Mouse (Mus musculus) thymus, postnatal 25 days (tissue): ENCODE data around the gene Dnah8.

Experiments
- DNase-seq: peaks from one replicate; pipeline ENCODE4 v3.0.0; 2022

Gene Dnah8

DNA sequence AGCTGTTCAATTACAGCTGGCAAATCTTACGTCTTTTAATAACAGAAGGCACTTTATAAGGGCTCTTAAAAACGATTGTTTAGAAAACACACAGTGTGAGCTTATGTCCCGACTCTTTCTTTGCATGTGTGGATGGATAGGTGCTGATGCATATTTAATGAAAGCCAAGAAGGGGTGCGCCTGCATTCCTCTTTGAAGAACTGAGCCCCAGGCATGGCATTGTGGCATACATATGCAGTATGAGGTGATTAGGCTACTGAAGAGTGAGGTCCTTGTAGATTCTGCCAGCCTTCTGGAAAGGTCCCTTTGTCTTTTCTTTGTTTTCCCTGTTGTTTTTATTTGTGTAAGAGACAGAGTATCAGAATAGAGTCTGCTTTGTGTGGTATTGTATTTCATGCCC, 48.4 kb downstream of the Dnah8 start:
- DNase-seq, result no peak

DNA sequence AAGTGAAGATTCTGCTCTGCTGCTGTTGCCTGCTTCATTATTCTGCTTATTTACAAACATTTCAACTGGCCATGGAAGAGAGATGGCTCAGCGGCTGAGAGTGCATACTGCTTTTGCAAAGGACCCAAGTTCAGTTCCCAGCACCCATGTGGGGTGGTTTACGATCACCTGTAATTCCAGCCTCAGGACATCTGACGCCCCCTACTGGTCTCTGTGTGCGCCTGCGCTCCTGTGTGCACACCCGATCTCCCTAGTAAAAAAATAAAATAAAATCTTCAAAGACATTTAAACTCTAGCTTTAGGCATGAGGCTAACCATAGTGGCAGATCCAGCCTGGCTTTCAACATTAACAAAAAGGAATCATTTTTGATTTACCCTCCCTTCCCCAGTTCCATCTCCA, 48.9 kb downstream of the Dnah8 start:
- no peak for DNase-seq

DNA sequence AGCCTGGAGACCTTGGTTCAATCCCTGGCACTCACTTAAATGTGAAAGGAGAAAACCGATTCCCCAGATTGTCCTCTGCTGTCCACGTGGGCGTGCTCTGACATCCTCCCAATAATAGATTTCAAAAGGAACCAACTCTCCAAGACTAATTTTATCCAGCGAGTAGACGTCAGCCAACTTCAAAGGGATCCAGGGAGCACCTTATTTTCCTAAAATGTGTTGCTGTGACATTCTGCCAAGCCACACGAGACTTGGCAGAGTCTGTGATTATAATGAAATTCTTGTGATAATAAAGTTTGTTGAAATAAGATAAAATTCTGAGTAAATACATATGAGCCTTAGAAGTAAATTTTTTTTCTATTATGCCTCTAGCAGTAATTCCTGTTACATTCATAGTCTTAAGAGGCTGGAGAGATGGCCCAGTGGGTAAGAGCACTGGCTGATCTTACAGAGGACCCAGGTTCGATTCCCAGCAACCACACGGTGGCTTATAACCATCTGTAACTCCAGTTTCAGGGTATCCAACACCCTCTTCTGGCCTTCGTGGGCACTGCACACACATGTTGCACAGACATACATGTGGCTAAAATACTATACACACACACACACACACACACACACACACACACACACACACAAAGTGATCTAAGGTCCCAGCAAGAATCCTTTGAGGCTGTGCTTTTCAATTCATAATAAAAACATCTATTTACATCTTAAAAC, 51.0 kb downstream of the Dnah8 start:
- DNase-seq, result no peak

DNA sequence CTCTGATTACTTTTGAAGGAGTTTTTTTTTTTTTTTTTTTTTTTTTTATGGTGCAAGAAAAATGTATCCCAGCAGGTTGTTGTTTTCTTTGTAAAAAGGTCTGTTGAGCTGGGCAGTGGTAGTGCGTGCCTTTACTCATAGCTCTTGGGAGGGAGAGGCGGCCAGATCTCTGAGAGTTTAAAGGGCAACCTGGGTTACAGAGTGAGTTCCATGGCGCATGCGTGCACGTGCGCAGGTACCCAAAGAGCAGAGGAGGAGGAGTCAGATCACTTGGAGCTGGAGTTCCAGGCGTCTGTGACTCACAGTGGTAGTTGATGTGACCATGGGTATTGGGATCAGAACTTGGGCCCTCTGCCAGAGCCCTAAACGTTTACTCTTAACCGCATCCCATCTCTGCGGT, 54.4 kb downstream of the Dnah8 start:
- no peak for DNase-seq

DNA sequence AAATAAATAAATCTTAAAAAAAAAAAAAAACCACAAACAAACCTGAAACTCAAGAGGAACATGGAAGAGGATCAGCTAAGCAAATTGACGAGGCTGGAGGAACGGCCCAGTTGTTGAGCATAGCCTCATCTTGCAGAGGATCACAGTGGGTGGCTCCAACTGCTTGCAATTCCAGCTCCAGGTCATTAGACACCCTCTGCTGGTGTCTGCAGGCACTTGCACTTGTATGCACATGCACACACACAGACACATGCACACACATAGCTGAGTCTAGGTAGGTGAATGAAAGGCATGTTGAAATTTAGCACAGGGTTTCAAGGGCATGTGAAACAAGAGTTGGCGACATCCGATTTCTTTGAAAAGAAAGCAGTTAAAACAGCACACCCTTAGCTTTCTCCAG, 55.5 kb downstream of the Dnah8 start:
- no peak for DNase-seq

DNA sequence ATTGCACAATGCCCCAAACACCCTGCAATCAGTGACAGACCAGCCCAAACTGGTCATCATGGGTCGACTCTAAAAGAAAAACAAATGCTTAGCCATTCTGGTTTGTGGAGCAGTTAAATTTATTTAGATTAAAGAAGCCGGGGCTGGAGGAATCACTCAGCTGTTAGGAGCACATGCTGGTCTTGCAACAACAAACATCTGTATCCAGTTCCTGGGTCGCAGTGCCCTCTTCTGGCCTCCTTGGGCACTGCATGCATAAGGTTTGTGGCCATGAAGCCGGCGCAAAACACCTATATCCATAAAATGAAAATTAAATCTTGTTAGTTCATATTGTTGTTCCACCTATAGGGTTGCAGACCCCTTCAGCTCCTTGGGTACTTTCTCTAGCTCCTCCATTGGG, 57.5 kb downstream of the Dnah8 start:
- DNase-seq, result peak; percentile 76

DNA sequence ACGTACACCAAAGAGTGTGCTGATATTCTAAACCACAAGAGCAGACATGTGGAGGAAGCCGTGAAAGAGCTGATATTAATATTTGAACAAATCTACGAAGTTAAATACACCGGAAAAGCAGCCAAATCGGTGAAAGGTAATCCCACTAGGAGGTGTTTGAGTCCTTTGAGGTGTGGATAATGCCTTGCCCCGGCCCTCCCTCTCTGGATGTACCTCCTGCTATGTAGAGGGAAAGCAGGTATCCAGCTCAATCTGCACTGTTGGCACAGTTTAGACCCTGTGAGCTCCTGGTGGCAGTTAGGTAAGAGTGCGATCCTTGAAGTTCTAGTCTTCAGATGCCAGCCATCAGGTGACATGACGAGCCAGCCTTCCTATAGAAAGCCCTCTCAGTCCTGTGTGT, 66.0 kb downstream of the Dnah8 start:
- no peak for DNase-seq

DNA sequence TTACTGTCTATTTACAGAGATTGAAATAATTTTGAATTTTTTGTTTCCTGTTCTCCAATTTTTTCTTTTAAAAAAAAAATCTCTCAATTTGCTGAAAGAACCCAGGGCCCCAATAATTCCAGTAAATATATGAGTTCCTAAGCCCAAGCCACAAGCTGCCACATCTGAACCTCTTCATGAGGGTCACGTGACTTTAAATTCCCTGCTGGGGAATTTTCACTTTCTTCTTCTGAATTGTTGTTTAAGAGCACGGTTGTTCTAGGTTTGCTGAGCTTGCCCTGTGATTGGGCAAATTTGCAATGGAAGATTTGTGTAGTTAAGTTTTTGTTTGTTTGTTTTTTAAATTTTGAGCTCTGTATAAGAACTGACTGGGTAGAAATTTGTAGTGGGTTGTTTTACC, 67.3 kb downstream of the Dnah8 start:
- DNase-seq, result no peak

DNA sequence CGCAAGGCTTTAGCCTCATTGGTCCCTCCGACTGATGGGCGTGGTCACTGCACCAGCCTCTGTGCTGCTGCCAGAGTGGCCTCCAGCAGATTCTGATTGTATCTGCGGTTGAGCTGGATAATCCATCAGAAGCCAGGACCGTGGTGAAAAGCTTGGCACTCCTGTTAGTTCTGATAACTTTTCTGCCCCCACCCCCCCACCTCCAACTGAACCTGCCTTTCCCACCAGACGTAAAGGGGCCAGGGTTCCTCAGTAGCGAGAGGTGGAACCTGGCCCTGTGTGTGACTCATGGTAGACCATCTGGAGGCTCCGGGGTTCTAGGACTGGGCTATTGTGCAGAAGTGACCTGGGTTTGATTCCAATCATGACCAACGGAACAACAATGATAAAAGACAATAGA, 70.1 kb downstream of the Dnah8 start:
- DNase-seq, result no peak

DNA sequence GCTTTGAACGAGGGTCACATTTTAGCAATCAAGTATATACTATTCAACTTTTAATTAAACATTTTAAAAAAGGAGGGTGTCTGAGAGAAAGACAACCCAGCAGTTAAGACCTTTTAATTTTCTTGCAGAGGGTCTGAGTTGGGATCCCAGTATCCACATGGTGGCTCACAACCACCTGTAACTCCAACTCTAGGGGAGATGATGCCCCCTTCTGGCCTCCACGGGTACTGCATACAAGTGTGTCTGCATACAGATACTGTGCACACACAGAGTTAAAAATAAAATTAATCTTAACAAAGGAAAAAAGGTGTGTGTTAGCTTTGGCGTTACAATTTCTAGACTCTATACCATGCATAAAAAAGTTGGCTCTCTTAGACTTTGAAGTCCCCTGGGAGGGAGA, 90.6 kb downstream of the Dnah8 start:
- DNase-seq, result peak; percentile 35

DNA sequence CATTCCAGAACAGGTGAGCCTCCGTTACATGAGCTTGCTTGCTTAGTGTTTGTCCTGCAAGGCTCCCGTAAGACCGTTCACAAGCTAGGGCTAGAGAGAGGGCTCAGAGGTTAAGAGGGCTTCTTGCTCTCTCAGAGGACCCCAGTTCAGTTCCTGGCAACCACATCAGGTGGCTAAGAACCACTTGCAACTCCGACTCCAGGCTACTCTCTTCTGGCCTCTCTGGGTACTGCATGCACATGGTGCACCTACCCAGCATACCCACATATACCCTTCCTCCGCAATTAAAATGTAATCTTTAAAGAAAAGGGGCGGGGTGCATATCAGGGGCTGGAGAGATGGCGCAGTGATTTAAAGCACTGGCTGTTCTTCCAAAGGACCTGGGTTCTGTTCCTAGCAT, 94.0 kb downstream of the Dnah8 start:
- no peak for DNase-seq

DNA sequence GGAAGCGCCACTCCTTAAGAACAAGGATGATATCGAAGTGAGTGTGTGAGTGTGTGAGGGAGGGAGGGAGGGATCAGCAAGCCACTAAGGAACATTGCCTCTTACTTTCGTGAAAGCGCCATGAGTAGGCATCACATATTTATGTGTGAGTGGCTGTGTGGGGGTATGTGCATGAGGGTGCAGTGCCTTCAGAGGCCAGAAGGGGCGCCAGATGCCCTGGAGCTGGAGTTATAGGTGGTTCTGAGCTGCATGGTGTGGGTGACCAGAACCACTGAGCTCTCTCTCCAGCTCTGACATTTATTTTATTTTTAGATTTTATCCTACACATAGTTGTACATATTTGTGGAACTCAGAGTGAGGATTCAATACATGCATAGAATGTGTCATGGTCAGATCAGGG, 94.9 kb downstream of the Dnah8 start:
- DNase-seq, result no peak

DNA sequence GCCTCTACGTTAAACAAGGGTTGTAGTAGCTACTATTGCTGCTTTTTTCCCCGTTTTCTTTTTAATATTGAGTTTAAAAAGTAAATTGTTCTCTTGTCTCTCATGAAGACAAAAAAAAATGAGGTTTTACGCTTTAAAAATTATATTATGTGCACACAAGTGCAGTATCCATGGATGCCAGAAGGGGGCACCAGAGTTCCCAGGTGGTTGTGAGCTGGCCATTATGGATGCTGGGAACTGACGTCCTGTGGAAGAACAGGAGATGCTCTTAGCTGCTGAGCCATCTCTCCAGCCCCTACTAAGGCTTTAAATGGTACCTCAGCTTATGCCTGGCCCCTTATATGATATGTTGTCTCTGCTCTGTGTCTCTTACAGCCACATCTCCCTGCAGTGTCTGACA, 103.6 kb downstream of the Dnah8 start:
- DNase-seq, result no peak

DNA sequence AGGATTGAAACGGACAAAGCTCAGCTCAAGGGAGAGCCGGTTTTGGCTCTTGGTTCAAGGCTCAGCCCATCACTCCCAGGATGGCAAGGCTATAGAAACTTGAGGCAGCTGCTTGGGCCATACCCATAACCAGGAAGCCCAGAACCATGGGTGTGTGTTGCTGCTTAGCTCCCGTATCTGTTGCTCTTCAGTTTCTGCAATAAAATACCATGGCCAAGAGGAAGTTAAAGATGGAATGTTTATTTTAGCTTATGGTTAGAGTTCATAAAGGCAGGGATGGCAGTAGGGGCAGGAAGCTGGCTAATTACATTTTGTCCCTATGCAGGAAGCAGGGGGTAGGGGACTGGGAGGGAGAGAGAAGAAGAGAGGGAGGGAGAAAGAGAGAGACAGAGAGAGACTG, 108.6 kb downstream of the Dnah8 start:
- DNase-seq, result no peak

DNA sequence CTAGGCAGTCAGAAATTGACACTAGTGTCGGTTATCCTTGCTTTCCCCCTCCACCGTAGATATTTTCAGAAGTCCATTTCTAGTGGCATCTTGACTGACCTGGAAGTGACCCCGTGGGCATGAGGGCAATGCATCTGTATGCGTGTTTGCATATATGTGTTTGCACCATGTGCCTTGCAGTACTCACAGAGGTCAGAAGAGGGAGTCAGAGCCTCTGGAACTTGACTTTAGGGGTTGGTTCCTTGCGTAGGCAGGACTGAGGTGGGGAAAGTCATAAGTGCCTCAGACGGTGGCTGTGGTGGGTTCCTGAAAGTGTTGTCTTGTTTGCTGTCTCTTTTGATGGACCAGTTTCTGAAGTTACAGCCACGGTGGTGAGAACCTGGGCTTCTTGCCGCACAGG, 110.6 kb downstream of the Dnah8 start:
- no peak for DNase-seq

DNA sequence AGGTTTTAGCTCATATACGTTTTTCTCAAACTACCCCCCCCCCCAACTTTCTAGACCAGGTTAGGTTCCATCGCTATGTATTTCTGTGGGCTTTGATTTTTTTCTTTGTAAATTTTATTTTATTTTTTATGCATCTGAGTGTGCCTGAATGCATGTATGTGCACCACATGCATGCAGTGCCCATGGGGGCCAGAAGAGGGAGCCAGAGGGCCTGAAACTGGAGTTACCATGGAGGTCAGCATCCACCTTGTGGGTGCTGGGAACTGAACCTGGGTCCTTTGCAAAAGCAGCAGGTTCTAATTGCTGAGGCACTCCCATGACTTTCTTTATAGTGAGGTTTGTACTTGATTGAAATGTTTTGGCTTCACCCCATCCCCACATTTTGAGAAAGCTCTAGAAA, 111.3 kb downstream of the Dnah8 start:
- no peak for DNase-seq

DNA sequence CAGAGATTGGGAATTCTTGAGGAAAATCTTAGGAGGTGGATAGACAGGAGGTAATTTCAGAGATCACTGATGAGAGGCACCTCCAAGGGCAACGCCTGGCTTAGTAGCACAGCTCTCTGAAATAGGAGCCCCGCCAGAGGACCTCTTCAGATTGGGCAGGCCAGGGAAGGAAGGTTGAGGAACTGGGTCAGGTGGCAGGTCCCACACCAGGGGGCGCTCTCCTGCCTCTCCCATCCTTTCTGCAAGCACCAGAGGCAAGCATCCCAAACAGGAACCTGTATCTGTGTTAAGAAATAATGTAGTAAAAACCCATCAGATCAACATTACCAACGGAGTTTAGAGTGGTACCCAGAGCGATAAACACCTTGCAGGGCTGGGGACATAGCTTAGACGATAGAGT, 113.6 kb downstream of the Dnah8 start:
- DNase-seq, result peak; percentile 46

DNA sequence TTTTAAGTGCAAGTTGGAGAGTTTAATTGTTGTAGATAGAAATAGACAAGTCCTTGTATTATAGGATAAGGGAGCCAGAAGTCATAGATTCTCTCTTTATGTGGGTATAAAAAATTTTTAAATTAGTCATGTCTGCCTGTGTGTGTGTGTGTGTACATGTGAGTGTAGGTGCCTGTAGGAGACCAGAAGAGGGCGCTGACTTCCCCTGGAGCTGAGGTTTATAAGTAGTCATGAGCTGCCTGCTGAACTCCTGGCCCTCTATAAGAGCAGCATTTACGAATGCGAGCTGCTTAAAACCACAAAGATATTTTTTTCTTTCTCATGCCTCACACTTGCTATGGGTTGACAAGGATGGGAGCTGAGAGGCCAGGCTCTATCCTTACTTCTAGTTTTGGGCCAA, 115.6 kb downstream of the Dnah8 start:
- DNase-seq, result no peak

DNA sequence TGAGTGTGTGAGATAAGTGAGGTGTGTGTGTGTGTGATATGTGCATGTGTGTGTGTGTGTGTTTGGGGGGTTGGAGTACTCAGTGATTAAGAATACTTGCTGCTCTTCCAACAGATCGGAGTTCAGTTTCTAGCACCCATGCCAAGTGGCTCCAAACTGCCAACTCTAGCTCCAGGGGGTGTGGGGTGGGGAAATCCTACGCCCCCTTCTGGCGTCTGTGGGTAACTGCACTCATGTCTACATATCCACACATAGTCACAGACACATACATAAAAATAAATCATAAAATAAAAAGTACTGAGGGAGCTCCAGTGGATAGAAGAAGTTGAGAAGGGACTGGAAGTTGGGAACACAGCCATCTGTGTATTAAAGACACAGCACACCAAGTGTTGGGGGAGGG, 119.8 kb downstream of the Dnah8 start:
- DNase-seq, result no peak

DNA sequence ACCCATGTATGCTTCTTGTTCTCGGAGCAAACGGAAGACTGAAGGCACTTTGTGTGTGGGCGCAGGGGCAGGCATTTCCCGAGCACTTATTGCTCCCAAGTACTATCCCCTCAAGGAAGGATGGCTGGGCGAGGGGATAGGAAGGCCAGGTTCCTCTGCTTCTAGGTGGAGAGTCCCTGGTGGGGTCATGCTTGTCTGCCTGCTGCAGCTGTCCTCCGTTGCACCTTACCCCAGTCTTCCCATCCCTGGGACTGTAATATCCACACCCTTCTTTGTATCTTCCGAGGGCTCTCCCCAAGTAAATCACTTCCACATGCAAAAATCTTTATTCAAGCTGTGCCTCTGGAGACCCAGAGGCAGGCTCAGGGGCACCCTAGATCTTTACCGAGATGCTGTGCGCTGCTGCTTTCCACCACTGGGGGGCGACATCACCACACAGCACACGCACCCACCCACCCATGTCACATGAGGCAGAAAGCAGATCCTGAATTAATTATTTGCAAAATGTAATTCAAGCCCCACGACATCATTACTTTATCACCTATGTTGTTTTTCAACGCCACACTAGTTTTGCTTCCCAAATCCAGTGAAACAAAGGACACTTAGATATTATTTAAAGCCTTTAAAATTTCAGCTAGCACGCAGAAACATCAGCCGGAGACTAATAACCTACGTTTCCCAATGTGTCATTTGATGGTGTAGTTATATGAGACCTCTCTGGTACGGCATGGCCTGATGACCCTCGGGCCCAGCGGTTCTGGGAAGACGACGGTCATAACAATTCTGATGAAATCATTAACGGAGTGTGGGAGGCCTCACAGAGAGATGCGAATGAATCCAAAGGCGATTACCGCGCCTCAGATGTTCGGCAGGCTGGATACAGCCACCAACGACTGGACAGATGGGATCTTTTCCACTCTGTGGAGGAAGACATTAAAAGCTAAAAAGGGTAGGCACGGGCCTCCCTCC, 122.2 kb downstream of the Dnah8 start:
- DNase-seq, result peak; percentile 63

DNA sequence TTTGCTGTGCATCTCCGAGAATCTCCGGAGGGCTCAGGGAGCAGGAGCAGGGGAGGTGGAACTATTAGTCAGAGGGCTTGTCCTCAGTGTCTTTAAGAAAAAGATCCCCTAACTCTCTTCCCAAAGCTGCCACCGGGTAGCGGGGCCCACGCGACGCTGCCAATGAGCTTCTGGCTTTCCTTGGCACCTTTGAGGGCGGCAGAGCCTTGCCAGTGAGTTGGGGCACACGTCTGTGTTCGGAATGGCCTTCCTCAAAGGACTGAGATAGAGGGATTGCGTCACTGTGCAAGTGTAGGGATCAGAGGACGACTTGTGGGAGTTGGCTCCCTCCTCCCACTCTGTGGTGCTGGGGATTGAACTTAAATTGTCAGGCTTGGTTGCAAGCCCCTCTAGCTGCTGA, 125.2 kb downstream of the Dnah8 start:
- DNase-seq, result no peak

DNA sequence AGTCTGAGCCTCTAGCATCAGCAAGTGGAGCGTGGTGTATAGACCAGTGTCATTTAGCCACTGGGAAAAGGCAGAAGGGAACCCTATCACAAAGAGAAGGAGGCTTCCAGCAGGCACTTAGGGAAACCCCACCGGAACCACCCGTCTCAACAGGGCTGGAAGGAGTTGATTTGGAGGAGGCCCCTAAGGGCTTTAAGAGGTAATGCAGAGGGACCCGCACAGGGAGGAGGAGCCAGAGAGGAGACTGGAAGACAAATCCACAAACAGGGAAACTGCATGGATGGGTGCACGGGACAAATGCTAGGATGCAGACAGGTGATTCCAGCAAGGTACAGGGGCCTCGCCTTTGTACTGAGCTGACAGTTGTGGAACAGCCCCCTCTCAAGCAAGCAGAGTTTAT, 126.1 kb downstream of the Dnah8 start:
- no peak for DNase-seq

DNA sequence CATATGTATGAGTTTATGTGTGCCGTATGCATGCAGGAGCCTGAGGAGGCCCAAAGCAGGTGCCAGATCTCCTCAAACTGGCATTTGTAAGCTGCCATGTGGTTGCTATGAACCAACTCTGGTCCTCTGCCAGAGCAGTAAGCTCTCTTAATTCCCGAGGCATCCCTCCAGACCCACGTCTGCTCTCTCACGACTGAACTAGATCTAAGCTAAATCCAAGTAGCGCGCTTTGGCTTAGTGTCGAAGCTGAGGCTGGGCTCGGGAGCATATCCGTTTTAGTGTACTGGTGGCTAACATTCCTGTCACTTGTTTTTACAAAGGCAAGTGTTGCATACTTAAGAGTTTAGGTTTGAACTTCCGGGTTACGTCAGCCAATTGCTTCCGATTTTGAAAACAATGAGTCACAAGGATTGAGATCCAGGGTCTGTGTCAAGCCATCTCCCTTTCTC, 128.2 kb downstream of the Dnah8 start:
- DNase-seq, result no peak

DNA sequence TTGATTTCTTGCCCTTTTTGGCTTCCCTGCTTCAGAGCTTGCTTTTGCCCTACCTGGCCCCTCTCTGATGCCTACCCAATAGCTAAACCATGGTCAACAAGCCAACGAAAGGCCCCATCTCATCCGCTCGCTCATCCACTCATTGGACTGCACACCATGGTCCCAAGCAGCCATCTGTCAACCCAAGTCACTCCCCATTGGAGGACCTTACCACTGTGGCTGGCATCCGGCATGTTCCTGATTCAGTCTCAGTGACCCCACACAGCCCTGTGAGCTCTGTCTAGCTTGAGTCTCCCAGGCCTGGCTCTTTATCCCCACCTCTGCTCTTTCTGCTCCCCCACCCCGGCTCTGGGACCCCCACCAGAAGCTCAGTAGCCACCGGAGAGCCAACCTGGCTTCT, 129.0 kb downstream of the Dnah8 start:
- no peak for DNase-seq
